Mouse (Mus musculus) frontal cortex, postnatal 25 days (tissue): ENCODE results near the gene Arhgef7.

ENCODE experiments used
- DNase-seq, 2 experiments: peaks; one replicate each; pipeline ENCODE4 v3.0.0; 2022; ENCODE audit warnings: low spot score in 2 of 2

Arhgef7 gene

DNA sequence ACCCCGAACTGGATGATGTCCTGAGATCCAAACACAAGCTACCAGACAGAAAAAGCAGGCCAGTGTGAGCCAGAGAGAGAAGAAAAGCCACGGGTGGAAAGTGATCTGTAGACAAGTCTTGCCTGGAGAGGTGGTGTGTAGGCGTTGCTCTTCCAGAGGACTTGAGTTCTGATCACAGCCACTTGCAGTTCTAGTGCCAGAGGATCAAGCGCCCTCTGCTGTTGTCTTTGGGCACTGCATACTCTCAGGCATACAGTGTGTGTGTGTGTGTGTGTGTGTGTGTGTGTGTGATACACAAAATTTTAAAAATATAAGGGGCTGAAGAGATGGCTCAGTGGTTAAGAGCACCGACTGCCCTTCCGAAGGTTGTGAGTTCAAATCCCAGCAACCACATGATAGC is 15.3 kb upstream of the Arhgef7 start:
- no peak for DNase-seq

DNA sequence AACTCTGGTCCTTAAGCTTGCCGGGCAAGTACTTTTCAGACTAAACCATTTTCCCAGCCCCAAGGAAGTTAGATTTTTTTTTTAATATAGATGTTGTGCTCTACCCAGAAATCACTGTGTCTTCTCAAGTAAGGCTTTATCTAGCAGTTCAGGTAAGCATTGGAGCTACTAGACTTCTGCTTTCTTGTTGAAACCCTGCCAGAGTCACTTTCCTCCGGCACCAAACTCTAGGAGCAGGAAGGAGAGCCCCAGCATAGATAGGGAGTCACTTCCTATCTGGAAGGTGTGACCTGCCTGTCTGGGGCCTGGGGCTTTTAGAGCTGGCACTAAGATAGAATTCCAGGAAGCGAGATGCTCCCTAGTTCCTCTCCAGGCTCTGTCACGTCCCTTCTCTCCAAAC is 10.3 kb upstream of the Arhgef7 start:
- DNase-seq, result no peak

DNA sequence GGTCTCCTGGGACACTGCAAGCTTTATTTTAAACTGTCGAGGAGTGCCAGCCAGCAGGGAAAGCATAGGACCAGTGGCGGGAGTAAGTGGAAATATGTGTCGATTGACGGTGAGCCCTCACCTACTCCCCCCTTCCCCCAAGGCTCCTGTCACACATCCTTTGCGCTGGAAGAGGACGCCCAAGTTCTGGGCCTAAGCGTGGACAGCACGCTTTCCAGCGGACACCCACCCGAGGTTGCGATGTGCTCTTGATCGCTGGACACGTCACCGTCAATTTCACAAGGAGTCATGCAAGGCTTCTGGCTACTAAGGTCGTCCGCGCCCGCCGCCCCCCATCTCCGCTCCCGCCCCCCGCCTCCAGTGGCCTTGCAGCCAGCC is 259 bp upstream of the Arhgef7 start:
- no peak for DNase-seq

DNA sequence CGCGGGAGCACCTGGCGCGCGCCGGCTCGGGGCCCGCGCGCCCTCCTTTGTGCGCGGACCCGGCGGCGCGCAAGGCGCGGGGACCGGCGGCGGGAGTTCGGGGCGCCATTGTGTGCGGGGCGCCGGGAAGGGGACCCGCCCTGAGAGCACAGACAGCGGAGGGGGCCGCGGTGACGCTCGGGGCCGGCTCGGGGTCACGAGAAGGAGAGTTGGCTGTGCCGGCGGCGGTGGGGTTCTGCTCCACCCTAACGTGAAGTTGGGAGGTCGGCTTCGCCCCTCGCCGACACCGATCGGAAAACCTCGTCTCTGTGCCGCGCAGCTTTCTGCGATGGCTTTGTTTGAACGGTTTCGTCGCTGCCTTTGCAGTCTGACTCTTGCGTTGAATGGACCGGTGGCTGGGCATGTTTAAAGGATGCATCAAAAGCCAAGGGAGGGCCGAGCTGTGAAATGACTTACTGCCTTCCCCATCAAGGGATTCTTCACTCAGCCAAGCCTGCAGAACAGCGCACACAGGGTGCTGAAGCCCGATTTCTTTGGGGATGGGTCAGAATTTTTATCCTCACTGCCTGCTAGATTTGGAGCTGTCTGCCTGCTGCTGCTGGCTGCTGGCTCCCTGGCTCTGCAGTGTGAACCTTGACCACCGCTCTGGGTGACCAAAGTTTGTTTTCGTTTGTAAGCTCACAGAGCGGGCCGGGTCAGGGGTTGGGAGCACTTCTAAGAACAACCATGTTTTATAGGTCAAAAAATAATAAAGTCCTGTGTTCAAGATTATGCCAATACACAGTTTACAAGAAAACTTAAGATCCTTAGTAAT is 1.2 kb downstream of the Arhgef7 start:
- DNase-seq, result peak; percentile 25 to 29

DNA sequence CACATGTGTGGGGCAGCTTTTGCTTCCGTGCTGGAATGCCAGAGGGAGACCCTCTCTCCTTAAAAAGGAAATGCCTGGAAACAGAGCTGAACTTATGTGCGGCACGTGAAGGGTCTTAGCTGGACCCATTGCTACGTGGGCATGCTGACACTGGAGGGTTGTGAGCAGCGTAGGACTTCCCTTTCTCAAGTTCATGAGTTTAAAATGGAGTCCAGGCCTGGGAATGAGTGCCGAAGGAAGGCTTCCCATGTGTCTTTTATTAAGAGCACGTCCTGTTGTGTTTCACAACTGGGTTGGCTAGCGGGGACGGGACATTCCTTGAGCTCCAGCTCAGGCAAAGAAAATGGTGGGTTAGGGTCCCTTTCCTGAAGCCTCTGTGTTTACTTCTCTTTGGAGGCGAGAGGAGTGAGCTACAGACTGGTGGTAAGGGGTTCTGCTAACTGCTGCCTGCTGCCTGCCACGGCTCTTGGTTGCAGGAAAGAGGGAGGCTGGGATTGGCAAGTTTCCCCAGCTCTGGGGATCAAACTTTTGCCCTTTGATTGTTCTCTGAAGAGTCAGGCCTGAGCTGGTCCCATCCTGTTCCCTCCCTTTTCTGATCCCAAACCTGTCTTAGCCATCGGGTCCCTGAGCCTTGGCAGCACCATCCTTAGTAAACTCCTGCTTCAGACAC is 2.9 kb downstream of the Arhgef7 start:
- no peak for DNase-seq

DNA sequence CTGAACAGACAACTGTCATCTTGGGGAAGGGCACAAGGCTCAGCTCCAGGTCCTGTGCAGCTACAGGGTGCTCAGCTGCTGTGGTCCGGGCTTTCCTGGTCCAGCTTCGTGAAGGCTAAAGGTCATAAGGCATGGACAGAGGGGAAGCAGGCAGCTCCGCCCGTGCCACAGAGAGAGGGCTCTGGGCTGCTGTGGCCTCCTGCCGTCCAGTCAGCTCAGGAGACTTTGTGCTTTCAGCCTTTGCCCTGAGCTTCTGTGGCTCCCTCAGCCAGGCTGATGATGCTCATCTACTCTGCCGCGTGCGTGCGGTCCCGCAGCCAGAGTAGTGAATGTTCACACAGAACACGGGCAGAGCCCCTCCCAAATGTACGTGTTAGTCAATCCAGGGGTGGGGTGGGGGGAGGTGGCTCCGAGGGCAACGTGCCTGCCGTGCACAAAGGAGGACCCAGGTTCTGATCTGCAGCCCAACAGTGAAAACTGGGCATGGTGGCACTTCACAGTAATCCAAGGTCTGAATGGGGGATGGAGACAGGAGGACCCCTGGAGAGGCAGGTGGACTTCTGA is 8.2 kb downstream of the Arhgef7 start:
- no peak for DNase-seq

DNA sequence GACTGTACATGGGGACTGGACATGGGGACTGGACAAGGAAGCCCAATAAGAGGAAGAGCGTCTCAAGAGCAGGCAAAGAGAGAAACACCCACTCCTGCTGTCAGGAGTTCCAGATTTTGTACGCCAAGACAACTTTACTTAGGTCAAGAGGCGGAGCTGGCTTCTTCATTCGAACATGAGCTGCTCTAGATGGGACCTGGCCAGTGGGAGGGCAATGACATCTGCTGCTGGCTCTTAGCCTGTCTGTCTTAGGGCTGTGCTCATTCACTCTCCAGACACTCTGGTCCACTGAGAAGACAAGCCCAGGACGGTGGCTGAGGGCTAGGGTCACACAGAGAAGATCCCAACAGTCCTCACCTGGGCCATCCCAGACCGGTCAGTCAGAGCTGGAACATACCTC is 9.6 kb downstream of the Arhgef7 start:
- DNase-seq, result no peak

DNA sequence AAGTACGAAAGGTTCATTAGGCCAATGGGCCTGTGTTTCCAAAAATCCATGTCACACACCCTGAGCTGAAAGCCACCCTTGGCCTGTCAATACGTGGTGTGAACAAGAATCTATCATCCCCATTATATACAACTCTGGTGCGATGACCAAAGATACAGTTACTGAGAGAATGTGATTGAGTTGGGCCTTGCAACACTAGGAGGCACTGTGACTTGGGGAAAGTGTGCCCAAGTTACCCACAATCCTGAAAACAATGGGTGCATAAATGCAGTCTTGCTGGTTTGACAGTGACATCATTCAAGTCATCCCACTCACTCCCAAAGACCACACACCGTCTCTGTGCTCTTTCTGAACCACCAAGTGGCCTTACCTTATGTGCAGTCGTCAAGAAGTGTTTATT is 11.6 kb downstream of the Arhgef7 start:
- DNase-seq, result no peak

DNA sequence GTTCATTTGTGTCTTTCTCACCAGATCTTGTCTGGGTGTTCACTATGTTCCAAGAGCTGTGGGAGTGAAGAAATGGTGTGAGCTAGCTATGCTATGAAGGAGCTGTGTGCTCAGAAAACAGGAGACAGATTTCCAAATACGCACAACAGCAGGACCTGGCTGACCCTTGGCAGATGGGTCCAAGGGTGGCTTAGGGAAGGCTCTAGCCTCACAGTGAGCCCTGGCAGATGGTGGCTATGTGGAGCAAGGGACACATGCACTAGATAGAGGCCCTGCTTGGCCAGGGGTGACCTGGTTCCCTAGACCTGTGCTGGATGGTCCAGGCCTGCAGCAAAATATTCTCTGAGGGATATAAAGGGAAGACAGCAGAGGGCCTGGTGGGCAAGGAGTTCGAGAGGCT is 13.3 kb downstream of the Arhgef7 start:
- no peak for DNase-seq

DNA sequence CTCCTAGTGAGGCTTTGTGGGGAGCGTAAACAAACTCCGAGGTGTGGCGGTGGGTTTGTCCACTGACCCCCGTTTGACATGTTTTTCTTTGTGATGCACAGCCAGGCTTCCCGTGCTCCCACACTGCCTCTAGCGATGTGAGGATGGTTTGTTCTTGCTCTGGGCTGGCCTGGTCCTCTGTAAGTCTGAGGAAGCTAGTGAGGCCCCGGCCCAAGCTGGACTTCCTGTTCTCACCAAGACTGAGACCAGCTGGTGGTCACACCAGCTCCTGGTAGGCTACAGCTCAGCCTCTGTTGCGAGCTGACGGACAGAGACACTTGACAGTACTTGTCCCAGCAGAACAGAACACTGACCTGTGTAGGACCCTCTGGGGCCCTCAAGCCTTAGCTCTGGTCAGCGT is 16.1 kb downstream of the Arhgef7 start:
- no peak for DNase-seq

DNA sequence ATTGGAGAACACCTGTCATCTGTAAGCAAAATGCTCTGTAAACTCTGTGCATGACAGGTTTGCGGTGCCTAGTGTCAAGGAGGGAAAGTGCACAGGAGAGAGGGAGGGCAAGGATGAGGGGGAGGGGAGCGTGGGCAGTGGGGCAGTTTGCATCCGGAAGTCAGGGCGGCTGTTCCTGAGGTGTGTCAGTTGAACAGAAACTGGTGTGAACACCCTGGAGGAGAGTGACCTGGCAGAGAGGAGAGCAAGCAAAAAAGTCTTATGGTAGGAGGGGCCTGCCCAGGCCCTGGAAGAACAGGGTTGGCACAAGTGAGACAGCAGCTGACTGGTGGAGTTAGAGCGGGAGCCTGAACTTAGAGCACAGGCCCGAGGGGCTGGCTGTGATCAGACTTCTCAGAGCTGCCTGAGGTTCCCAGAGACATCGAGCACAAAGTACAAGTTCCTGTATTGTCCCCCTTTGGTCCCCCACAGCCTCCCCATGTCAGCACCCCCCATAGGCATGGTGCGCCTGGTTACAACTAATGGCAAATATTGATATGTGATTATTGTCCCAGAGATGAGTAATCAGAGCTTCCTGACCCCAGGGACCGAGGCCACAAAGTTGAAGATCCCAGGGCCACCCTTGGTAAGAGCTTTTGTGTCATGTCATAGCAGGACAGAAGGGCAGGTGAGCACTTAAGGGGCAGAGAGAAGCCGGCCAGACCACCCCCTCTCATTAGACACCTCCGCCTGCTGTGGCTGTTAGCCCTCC is 19.5 kb downstream of the Arhgef7 start:
- no peak for DNase-seq

DNA sequence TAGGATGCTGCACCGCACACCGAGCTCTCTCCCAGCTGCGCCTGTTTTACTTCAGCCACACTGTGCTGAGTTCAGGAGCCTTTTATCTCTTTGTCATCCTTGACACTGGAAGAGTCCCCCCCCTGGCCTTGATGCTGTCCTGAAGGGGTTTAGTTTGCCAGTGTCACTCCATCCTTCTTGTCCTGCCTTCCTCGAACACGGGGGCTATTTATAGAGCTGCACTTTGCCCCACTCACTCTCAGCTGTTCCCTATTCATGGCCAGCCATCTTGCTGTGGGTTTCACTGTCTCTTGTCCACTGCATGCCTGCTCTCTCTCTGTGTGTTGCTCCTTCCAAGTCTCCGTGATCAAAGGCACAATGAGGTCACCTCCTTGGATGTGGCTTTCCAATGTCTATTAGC is 22.0 kb downstream of the Arhgef7 start:
- no peak for DNase-seq

DNA sequence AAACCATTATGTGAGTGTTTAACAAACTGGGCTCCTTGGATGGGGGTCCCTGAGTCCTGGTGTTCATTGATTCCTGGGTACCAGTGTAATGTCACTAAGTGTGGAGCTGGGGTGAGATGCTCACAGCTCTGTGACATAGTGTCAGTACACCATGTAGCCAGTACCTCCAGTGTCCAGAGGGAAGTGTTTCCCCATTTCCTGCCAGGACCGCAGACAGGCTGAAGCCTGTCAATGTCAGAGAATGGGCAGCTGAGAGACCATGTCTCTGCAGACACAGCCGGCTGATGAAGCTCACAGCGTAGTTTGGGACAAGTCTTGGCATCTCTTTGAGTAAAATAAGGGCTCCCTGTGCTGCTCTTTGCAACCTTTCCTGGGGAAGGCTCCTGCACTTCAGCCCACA is 24.8 kb downstream of the Arhgef7 start:
- no peak for DNase-seq

DNA sequence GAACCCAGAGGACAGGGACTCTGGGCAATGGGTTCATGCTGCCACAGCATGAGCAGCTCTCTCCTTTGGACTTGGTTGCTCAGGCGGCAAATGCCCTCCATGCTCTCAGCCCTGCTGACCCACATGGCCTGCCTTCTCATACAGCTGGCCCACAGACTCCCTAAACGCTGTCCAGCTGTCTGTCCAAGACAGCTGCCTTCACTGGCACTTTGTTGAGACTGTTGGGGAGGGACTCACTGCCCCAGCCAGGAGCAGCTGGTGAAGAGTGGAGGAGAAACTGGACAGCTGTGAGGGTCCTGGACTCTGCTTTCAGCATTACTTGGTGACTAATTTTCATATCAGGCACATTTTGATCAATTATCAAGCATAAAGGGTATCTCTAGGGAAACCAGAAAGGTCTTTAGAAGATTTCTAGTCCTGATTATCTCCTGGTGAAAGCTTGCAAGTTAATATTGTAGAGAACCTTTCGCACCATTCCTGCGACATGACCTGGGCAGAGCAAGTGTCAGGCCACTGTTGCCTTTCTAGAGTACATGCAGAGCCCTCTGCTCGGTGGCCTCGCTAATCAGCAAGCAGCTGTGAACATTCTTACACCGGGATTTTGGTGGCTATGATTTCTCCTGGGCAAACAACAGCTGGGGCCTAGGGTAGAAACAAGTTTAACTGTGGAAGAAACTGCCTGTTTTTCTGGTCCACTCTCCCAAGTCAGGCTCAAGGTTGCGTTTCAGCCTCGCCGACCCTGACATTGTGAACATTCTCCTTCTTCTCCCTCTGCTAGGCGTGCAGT is 25.8 kb downstream of the Arhgef7 start:
- DNase-seq, result no peak

DNA sequence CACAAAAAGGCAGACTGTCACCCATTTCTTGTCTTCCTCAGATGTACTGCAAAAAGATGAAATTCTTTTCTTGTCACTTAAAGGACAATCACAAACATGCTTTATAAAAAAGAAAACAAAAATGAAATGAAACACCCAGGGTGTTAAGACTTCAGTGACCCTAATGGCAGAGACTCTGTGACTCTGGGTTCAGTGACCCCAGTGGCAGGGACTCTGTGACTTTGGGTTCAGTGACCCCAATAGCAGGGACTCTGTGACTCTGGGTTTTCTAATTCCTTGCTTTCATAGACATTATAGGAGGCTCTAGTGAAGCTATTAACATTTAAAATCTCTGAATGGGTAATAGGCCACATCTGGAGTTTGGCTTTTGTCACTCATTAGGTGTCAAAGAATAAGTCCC is 27.2 kb downstream of the Arhgef7 start:
- no peak for DNase-seq

DNA sequence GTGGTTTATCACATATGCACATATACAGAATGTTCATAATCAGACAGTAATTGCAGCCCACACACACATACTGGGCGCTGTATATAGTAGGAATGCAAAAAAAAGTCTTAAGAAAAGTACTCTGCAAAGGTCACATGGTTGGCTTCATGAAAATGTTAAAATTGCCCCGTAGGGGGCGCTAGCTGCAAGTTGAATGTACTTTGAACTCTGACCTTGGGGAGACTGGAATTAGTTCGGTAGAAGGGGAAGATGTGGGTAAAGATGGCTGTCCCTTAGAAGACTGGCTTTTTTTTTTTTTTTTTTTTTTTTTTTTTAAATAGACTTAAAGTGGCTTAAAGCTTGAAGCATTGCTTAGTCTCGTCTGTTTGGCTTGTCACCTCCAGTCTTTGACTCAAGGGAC is 28.4 kb downstream of the Arhgef7 start:
- DNase-seq, result peak; percentile 49 to 63

DNA sequence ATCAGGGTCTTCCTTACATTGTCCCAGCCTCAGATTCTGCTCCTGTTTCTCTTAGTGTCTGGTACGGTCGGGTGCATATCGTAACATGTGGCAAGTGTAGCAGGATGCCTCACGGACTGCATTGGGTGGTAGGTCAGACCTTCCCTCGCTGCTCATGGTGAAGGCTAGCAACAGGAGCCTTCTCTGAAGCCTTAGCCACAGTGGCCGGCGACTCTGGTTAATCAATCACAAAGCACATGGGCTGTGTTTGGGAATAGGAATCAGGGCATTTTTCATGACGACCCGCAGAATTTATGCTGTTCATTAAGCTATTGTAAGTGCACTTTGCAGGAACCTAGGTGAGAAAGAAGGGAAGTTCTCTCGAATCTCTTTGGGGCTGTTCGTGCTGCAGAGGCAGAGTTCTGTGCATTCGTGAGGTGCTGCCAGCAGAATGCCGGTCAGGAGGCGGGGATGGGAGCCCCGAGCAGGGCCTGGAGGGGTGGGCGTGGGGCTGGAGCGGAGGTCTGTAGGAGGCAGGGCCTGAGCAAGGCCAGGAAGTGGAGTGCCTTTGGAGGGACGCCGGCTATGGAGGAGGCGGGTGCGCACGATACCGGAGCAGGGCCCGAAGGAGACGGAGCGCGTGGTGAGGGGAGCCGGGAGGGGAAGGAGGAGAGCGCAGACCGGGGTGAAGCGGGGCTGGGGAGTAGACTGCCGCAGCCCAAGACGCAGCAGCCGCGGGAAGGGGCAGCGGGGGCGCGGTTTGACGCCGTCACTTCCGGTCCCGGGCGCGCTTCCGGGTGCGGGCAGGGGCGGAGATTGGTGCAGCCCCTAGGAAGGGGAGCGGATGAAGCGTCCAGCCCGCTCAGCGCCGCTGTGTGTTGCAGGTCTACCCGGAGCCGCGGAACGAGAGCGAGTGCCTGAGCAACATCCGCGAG is 30.3 kb downstream of the Arhgef7 start:
- DNase-seq, result peak; percentile 77 to 79

DNA sequence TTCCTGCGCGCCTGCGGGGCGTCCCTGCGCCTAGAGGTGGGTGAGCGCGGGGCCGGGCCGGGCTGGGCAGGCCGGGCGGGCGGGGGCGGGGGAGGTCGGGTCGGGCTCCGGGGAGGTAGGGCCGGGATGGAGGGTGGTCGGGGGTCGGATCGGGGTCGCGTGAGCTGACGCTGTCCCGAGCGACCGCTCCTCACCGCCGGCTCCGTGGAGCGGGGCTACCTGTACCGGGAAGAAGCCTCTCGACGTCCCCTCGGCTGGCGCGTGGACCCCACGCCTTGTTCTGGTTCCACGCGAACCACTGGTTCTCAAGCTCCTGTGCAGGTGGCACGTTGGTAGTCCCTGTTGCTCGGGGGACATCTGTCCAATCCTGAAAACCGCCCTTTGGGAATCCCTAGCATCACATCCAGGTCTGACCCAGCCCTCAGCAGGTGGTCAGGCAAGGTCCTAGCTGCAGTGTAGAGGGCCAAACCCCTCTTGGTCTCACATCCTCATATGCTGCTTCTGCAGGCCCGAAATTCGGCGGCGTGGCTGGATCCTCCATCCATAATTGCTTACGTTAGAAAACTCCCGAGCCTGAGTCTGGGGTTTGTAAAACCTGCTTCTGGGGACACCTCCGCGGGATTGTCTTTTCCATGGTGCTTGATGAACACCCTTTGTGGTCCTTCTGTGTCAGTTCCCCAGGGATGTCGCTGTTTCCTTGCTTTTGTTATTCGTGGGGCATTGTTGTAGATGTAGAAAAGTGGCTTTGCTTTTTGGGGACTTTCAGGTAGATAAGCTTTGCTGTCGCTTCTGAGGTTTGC is 31.2 kb downstream of the Arhgef7 start:
- DNase-seq, result no peak

DNA sequence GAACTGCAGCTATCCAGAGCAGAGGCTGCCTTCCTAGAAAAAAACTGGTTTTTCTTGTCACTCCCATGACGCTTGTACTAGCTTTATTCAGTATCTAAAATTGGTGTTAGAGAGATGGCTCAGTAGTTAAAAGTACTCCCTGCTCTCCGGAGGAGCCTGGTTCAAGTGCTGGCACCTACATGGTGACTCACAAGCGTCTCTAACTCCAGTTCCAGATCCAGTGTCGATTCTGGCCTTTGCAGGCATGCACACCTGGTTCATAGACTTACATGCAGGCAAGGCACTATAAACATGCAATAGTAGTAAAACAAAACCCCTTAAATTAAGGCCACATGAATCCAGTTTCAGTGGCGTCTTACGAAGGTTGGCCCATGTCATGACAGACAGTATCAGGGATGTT is 34.0 kb downstream of the Arhgef7 start:
- DNase-seq, result no peak

DNA sequence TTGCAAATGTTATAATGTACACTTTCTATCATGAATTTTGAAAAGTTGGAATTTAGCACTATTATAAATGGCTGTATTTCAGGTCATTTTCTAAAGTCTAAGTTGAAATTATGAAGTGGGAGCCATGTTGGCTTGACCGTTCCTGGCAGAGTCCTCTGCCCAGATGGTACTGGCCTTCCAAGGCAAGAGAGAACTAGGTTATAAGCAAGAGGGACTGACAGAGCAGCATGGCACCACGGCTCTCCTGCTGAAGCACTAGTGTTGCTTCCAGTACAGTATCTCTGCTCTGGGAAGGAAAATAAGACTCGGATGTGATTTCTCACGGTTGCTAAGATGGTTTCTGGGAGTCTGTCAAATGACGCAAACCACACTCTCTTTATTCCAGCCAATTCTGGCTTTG is 34.5 kb downstream of the Arhgef7 start:
- no peak for DNase-seq
